Mouse (Mus musculus): ENCODE measurements around the gene Cyfip2. TPM values are rescaled to one million over a fixed set of nuclear protein-coding genes. Genes with fewer than 3 reads are reported as not detected.

Gene Cyfip2
- polyA plus RNA-seq, 1 experiment from 2014 or later, result 8.6 TPM

- Histone ChIP-seq H3K27ac (ENCODE audit: low read length) (no peak overlapping the region), H3K27me3 (ENCODE audit: control insufficient read depth, insufficient read depth, low read depth, low read length) (no peaks in the 10 kb centered on the region), H3K9me3 (ENCODE audit: control insufficient read depth, low read length) (no peaks in the 10 kb centered on the region), H3K36me3 (ENCODE audit: control insufficient read depth, insufficient read depth, low read length) (no peaks in the 10 kb centered on the region), H3K9ac (ENCODE audit: low read length) (no peak overlapping the region), H3K4me2 (ENCODE audit: low read depth, low read length) (no peak overlapping the region), H3K4me1 (replicated peaks; ENCODE audit: control insufficient read depth, insufficient read depth, low read length) (no peaks in the 10 kb centered on the region), H3K4me3 (ENCODE audit: low read length) (no peak overlapping the region)
- 84% methylated on average over 9 of the region's 9 CpGs for WGBS
- ATAC-seq (ENCODE audit: low read depth), result no peak
Observed at GRCm38 (mm10) chr11:46302471-46302870, 10.2 kb downstream of the Cyfip2 start.

- H3K4me3 ChIP-seq (ENCODE audit: low read length), result no peak overlapping the region
- ATAC-seq (ENCODE audit: low read depth), result no peak
- whole genome bisulfite sequencing, result 83% methylated on average over 23 of the region's 23 CpGs
- no peak overlapping the region for H3K27ac ChIP-seq (ENCODE audit: low read length)
- H3K9me3 ChIP-seq (ENCODE audit: control insufficient read depth, low read length), result no peaks in the 10 kb centered on the region
- no peaks in the 10 kb centered on the region for H3K4me1 ChIP-seq (replicated peaks; ENCODE audit: control insufficient read depth, insufficient read depth, low read length)
- H3K9ac ChIP-seq (ENCODE audit: low read length), result no peak overlapping the region
- H3K27me3 ChIP-seq (ENCODE audit: control insufficient read depth, insufficient read depth, low read depth, low read length), result no peaks in the 10 kb centered on the region
- no peaks in the 10 kb centered on the region for H3K36me3 ChIP-seq (ENCODE audit: control insufficient read depth, insufficient read depth, low read length)
- H3K4me2 ChIP-seq (ENCODE audit: low read depth, low read length), result no peak overlapping the region
Observed at GRCm38 (mm10) chr11:46301579-46302248, 10.9 kb downstream of the Cyfip2 start.

GRCm38 (mm10) chr11:46299901-46300300, 12.8 kb downstream of the Cyfip2 start:
- Histone ChIP-seq H3K4me3 (ENCODE audit: low read length) (no peak overlapping the region), H3K27me3 (ENCODE audit: control insufficient read depth, insufficient read depth, low read depth, low read length) (no peaks in the 10 kb centered on the region), H3K4me2 (ENCODE audit: low read depth, low read length) (no peak overlapping the region), H3K9me3 (ENCODE audit: control insufficient read depth, low read length) (no peaks in the 10 kb centered on the region), H3K9ac (ENCODE audit: low read length) (no peak overlapping the region), H3K27ac (ENCODE audit: low read length) (no peak overlapping the region), H3K4me1 (replicated peaks; ENCODE audit: control insufficient read depth, insufficient read depth, low read length) (no peaks in the 10 kb centered on the region), H3K36me3 (ENCODE audit: control insufficient read depth, insufficient read depth, low read length) (no peaks in the 10 kb centered on the region)
- WGBS, result 71% methylated on average over 6 of the region's 6 CpGs
- ATAC-seq (ENCODE audit: low read depth), result no peak

DNA sequence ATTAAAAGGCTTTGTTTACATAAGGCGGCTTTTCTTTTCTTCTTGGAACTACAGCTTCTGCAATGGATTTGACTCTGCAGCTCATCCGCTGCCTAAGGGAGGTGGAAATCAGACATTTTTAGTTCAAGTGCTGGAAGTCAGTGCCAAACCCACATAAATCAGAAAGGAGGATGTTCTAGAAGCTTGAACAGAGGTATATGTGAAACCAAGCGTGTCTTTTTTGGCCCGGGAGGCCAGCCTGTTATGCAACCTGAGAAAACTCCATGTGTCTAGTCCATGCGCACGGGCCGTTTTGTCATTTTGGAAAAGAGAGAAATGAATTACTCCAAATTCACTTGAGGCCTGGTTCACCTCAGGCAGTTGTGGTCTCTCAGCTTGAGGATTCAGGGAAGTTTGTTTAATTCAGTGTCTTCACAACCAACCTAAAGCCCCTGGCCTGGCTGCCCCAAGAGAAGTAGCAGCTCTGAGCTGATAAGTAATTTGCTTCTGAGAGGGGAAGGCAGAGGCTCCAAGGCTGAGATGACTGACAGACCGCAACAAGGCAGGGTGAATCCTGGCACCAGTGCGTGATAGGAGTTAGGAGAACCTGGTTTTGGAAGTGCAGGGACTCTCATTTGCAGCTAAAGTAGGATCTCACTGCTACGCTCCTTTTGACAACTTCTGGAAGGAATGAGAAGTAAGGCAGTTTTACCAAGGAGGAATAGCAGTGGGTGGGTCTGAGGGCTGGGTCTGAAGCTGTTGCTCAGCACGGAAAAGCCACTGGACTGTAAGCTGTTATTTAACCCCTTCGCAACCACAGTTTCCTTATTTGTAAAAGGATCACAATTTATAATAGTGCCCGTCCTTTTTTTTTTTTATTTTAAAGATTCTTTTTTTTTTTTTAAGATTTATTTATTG, 13.5 kb downstream of the Cyfip2 start:
- no peaks in the 10 kb centered on the region for H3K9me3 ChIP-seq (ENCODE audit: control insufficient read depth, low read length)
- H3K27ac ChIP-seq (ENCODE audit: low read length), result no peak overlapping the region
- 47% methylated on average over 13 of the region's 13 CpGs for whole genome bisulfite sequencing
- H3K27me3 ChIP-seq (ENCODE audit: control insufficient read depth, insufficient read depth, low read depth, low read length), result no peaks in the 10 kb centered on the region
- ATAC-seq (ENCODE audit: low read depth), result no peak
- no peaks in the 10 kb centered on the region for H3K36me3 ChIP-seq (ENCODE audit: control insufficient read depth, insufficient read depth, low read length)
- no peak overlapping the region for H3K4me3 ChIP-seq (ENCODE audit: low read length)
- H3K4me2 ChIP-seq (ENCODE audit: low read depth, low read length), result no peak overlapping the region
- H3K4me1 ChIP-seq (replicated peaks; ENCODE audit: control insufficient read depth, insufficient read depth, low read length), result no peaks in the 10 kb centered on the region
- H3K9ac ChIP-seq (ENCODE audit: low read length), result no peak overlapping the region

GRCm38 (mm10) chr11:46294390-46294789, 18.3 kb downstream of the Cyfip2 start:
- no peak overlapping the region for H3K4me2 ChIP-seq (ENCODE audit: low read depth, low read length)
- no peaks in the 10 kb centered on the region for H3K9me3 ChIP-seq (ENCODE audit: control insufficient read depth, low read length)
- no peaks in the 10 kb centered on the region for H3K36me3 ChIP-seq (ENCODE audit: control insufficient read depth, insufficient read depth, low read length)
- ATAC-seq (ENCODE audit: low read depth), result no peak
- H3K27me3 ChIP-seq (ENCODE audit: control insufficient read depth, insufficient read depth, low read depth, low read length), result no peaks in the 10 kb centered on the region
- 78% methylated on average over 11 of the region's 11 CpGs for WGBS
- H3K27ac ChIP-seq (ENCODE audit: low read length), result no peak overlapping the region
- no peaks in the 10 kb centered on the region for H3K4me1 ChIP-seq (replicated peaks; ENCODE audit: control insufficient read depth, insufficient read depth, low read length)
- no peak overlapping the region for H3K4me3 ChIP-seq (ENCODE audit: low read length)
- H3K9ac ChIP-seq (ENCODE audit: low read length), result no peak overlapping the region

- ATAC-seq (ENCODE audit: low read depth), result no peak
- Histone ChIP-seq H3K4me1 (replicated peaks; ENCODE audit: control insufficient read depth, insufficient read depth, low read length) (no peaks in the 10 kb centered on the region), H3K36me3 (ENCODE audit: control insufficient read depth, insufficient read depth, low read length) (no peaks in the 10 kb centered on the region), H3K9me3 (ENCODE audit: control insufficient read depth, low read length) (no peaks in the 10 kb centered on the region), H3K9ac (ENCODE audit: low read length) (no peak overlapping the region), H3K27ac (ENCODE audit: low read length) (no peak overlapping the region), H3K4me2 (ENCODE audit: low read depth, low read length) (no peak overlapping the region), H3K27me3 (ENCODE audit: control insufficient read depth, insufficient read depth, low read depth, low read length) (no peaks in the 10 kb centered on the region), H3K4me3 (ENCODE audit: low read length) (no peak overlapping the region)
- WGBS, result 88% methylated on average over 5 of the region's 5 CpGs
Observed at GRCm38 (mm10) chr11:46293491-46293890, 19.2 kb downstream of the Cyfip2 start.

- ATAC-seq (ENCODE audit: low read depth), result no peak
- H3K9me3 ChIP-seq (ENCODE audit: control insufficient read depth, low read length), result no peaks in the 10 kb centered on the region
- H3K27me3 ChIP-seq (ENCODE audit: control insufficient read depth, insufficient read depth, low read depth, low read length), result no peaks in the 10 kb centered on the region
- H3K36me3 ChIP-seq (ENCODE audit: control insufficient read depth, insufficient read depth, low read length), result no peaks in the 10 kb centered on the region
- H3K4me2 ChIP-seq (ENCODE audit: low read depth, low read length), result no peak overlapping the region
- WGBS, result 21% methylated on average over 10 of the region's 10 CpGs
- H3K27ac ChIP-seq (ENCODE audit: low read length), result no peak overlapping the region
- no peaks in the 10 kb centered on the region; the same call in 1 of the 2 replicates for H3K4me1 ChIP-seq (replicated peaks; ENCODE audit: control insufficient read depth, insufficient read depth, low read length)
- H3K4me3 ChIP-seq (ENCODE audit: low read length), result no peak overlapping the region
- H3K9ac ChIP-seq (ENCODE audit: low read length), result no peak overlapping the region
Observed at GRCm38 (mm10) chr11:46290988-46291405, 21.7 kb downstream of the Cyfip2 start.

GRCm38 (mm10) chr11:46289561-46289960, 23.1 kb downstream of the Cyfip2 start:
- no peaks in the 10 kb centered on the region for H3K9me3 ChIP-seq (ENCODE audit: control insufficient read depth, low read length)
- H3K27ac ChIP-seq (ENCODE audit: low read length), result no peak overlapping the region
- H3K9ac ChIP-seq (ENCODE audit: low read length), result no peak overlapping the region
- H3K4me2 ChIP-seq (ENCODE audit: low read depth, low read length), result no peak overlapping the region
- 90% methylated on average over 9 of the region's 9 CpGs for WGBS
- no peaks in the 10 kb centered on the region for H3K27me3 ChIP-seq (ENCODE audit: control insufficient read depth, insufficient read depth, low read depth, low read length)
- H3K36me3 ChIP-seq (ENCODE audit: control insufficient read depth, insufficient read depth, low read length), result no peaks in the 10 kb centered on the region
- ATAC-seq (ENCODE audit: low read depth), result no peak
- no peaks in the 10 kb centered on the region; the same call in 1 of the 2 replicates for H3K4me1 ChIP-seq (replicated peaks; ENCODE audit: control insufficient read depth, insufficient read depth, low read length)
- no peak overlapping the region for H3K4me3 ChIP-seq (ENCODE audit: low read length)

DNA sequence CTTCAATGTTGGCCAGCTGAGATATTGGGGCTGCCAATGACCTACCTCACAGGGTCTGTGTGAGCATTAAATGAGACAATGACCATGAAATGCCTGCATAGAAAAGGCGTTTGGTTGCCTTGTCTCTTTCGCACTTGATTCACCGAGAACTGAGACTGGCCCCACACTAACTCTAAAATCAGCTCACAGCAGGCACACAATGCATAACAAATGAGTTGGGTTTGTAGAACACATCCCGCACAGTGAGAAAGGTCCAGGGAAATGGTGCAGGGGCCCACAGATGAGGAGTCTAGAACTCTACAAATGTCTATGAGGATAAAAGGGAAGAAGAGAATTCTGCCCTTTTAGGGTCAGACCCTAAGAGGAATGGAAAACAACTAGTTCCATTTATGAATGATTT, 23.6 kb downstream of the Cyfip2 start:
- H3K36me3 ChIP-seq (ENCODE audit: control insufficient read depth, insufficient read depth, low read length), result no peaks in the 10 kb centered on the region
- H3K4me1 ChIP-seq (replicated peaks; ENCODE audit: control insufficient read depth, insufficient read depth, low read length), result no peaks in the 10 kb centered on the region; the same call in 1 of the 2 replicates
- H3K27ac ChIP-seq (ENCODE audit: low read length), result no peak overlapping the region
- no peak overlapping the region for H3K4me2 ChIP-seq (ENCODE audit: low read depth, low read length)
- H3K9me3 ChIP-seq (ENCODE audit: control insufficient read depth, low read length), result no peaks in the 10 kb centered on the region
- no peaks in the 10 kb centered on the region for H3K27me3 ChIP-seq (ENCODE audit: control insufficient read depth, insufficient read depth, low read depth, low read length)
- no peak overlapping the region for H3K4me3 ChIP-seq (ENCODE audit: low read length)
- no peak for ATAC-seq (ENCODE audit: low read depth)
- H3K9ac ChIP-seq (ENCODE audit: low read length), result no peak overlapping the region
- WGBS, result 93% methylated on average over 4 of the region's 4 CpGs
